Mouse (Mus musculus): ENCODE measurements at regions not wholly inside any gene's neighbourhood (a gene's known extent, or its start where the extent isn't known, plus 50 kb on each side); places are given as distances from the start of the nearest gene placed in this dataset.

GRCm38 (mm10) chr4:93793104-93793503, 457.8 kb upstream of the Tusc1 start:
- Histone ChIP-seq H3K4me3 (ENCODE audit: low read length) (no peak overlapping the region), H3K36me3 (ENCODE audit: insufficient read depth, low read length) (no peaks in the 10 kb centered on the region), H3K27ac (ENCODE audit: low read length) (no peak overlapping the region), H3K9ac (replicated peaks; ENCODE audit: low read length) (no peak overlapping the region), H3K4me2 (replicated peaks; ENCODE audit: low read depth, low read length) (no peak overlapping the region), H3K9me3 (ENCODE audit: low read length) (no peaks in the 10 kb centered on the region), H3K4me1 (ENCODE audit: insufficient read depth, low read length) (no peaks in the 10 kb centered on the region), H3K27me3 (ENCODE audit: insufficient read depth, low read length) (no peaks in the 10 kb centered on the region)
- ATAC-seq (ENCODE audit: low FRiP score, low TSS enrichment) = no peak
- 41% methylated on average over 1 of the region's 1 CpGs for WGBS

DNA sequence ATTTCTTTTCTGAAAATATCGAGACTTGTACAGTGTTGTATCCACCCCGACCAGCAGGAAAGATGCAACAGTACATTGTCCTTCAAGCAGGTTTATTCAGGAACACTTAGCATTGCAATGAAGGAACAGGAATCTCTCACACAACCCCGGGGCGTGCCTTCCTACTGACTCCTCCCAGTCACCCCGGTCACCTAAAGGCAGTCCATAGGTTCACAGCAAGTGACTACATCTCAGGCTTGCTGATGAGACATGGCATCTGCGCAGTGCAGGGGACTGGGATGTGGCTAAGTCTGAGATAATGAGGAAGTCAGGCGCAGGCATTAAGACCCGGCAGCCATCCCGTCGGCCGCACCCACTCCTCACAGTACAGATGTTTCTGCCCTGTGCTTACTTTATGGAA, 454.8 kb upstream of the Tusc1 start:
- Histone ChIP-seq H3K27ac (ENCODE audit: low read length) (no peak overlapping the region), H3K4me1 (ENCODE audit: insufficient read depth, low read length) (no peaks in the 10 kb centered on the region), H3K4me2 (replicated peaks; ENCODE audit: low read depth, low read length) (no peak overlapping the region), H3K9ac (replicated peaks; ENCODE audit: low read length) (no peak overlapping the region), H3K4me3 (ENCODE audit: low read length) (no peak overlapping the region), H3K9me3 (ENCODE audit: low read length) (no peaks in the 10 kb centered on the region), H3K27me3 (ENCODE audit: insufficient read depth, low read length) (no peaks in the 10 kb centered on the region), H3K36me3 (ENCODE audit: insufficient read depth, low read length) (no peaks in the 10 kb centered on the region)
- 80% methylated on average over 11 of the region's 11 CpGs for WGBS
- ATAC-seq (ENCODE audit: low FRiP score, low TSS enrichment) = no peak; the same call in 1 of the 2 replicates

DNA sequence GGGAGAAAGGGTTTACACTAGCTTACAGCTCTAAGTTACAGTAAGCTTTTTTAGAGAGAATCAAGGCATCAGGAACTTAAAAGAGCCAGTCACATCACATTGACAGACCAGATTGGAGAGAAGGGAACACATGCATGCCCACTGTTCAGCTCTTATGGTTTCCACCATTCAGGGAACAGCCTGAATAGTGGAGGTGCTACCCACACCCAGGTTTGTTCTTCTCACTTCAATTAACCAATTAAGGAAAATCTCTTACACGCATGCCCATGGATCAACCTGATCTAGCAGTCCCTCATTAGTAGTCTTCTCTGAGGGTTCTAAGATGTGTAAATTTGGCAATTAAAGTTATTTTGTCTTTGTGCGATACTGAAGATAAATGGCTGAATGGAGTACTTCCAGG, 419.2 kb upstream of the Tusc1 start:
- no peak overlapping the region for H3K4me3 ChIP-seq (ENCODE audit: low read length)
- H3K9ac ChIP-seq (replicated peaks; ENCODE audit: low read length) = no peak overlapping the region
- no peak for ATAC-seq (ENCODE audit: low FRiP score, low TSS enrichment)
- WGBS = 91% methylated on average over 2 of the region's 2 CpGs
- H3K27me3 ChIP-seq (ENCODE audit: insufficient read depth, low read length) = no peaks in the 10 kb centered on the region
- no peaks in the 10 kb centered on the region for H3K36me3 ChIP-seq (ENCODE audit: insufficient read depth, low read length)
- no peaks in the 10 kb centered on the region for H3K9me3 ChIP-seq (ENCODE audit: low read length)
- no peaks in the 10 kb centered on the region for H3K4me1 ChIP-seq (ENCODE audit: insufficient read depth, low read length)
- no peak overlapping the region for H3K4me2 ChIP-seq (replicated peaks; ENCODE audit: low read depth, low read length)
- H3K27ac ChIP-seq (ENCODE audit: low read length) = no peak overlapping the region

- Histone ChIP-seq H3K36me3 (ENCODE audit: insufficient read depth, low read length) (no peaks in the 10 kb centered on the region), H3K9ac (replicated peaks; ENCODE audit: low read length) (no peak overlapping the region), H3K4me3 (ENCODE audit: low read length) (no peak overlapping the region), H3K9me3 (ENCODE audit: low read length) (no peaks in the 10 kb centered on the region), H3K4me1 (ENCODE audit: insufficient read depth, low read length) (no peaks in the 10 kb centered on the region), H3K4me2 (replicated peaks; ENCODE audit: low read depth, low read length) (no peak overlapping the region), H3K27ac (ENCODE audit: low read length) (no peak overlapping the region), H3K27me3 (ENCODE audit: insufficient read depth, low read length) (no peaks in the 10 kb centered on the region)
- WGBS = 25% methylated on average over 2 of the region's 2 CpGs
- ATAC-seq (ENCODE audit: low FRiP score, low TSS enrichment) = no peak
These were observed 411.0 kb upstream of the Tusc1 start for GRCm38 (mm10) chr4:93746326-93746725.

DNA sequence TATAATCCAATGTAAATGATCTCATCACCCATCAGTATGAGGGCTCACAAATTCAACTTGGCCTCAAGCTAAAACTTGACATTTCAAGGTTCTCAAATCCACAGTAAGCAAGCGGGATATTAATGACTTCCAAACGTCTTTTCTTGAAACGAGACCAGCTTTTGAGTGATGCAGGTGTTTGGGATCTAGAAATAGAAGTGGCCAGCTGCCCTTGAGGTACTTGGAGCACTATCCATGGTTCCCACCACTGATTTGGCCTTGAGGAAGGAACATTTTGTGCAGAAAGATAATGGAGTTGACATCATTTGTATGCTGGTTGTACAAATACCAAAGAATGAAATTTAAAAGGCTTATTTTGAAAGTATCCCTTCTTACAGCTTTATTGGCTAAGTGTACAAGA, 378.4 kb upstream of the Tusc1 start:
- Histone ChIP-seq H3K4me1 (ENCODE audit: insufficient read depth, low read length) (no peaks in the 10 kb centered on the region), H3K27me3 (ENCODE audit: insufficient read depth, low read length) (no peaks in the 10 kb centered on the region), H3K9ac (replicated peaks; ENCODE audit: low read length) (no peak overlapping the region), H3K9me3 (ENCODE audit: low read length) (no peaks in the 10 kb centered on the region), H3K27ac (ENCODE audit: low read length) (no peak overlapping the region), H3K4me3 (ENCODE audit: low read length) (no peak overlapping the region), H3K4me2 (replicated peaks; ENCODE audit: low read depth, low read length) (no peak overlapping the region), H3K36me3 (ENCODE audit: insufficient read depth, low read length) (no peaks in the 10 kb centered on the region)
- no peak for ATAC-seq (ENCODE audit: low FRiP score, low TSS enrichment)
- 61% methylated on average over 3 of the region's 3 CpGs for WGBS

GRCm38 (mm10) chr4:93676403-93677039, 341.2 kb upstream of the Tusc1 start:
- Histone ChIP-seq H3K27ac (ENCODE audit: low read length) (no peak overlapping the region), H3K4me3 (ENCODE audit: low read length) (no peak overlapping the region), H3K9ac (replicated peaks; ENCODE audit: low read length) (no peak overlapping the region), H3K4me2 (replicated peaks; ENCODE audit: low read depth, low read length) (no peak overlapping the region), H3K4me1 (ENCODE audit: insufficient read depth, low read length) (no peaks in the 10 kb centered on the region), H3K27me3 (ENCODE audit: insufficient read depth, low read length) (no peaks in the 10 kb centered on the region), H3K9me3 (ENCODE audit: low read length) (no peaks in the 10 kb centered on the region), H3K36me3 (ENCODE audit: insufficient read depth, low read length) (no peaks in the 10 kb centered on the region)
- WGBS = 75% methylated on average over 8 of the region's 8 CpGs
- ATAC-seq (ENCODE audit: low FRiP score, low TSS enrichment) = no peak

DNA sequence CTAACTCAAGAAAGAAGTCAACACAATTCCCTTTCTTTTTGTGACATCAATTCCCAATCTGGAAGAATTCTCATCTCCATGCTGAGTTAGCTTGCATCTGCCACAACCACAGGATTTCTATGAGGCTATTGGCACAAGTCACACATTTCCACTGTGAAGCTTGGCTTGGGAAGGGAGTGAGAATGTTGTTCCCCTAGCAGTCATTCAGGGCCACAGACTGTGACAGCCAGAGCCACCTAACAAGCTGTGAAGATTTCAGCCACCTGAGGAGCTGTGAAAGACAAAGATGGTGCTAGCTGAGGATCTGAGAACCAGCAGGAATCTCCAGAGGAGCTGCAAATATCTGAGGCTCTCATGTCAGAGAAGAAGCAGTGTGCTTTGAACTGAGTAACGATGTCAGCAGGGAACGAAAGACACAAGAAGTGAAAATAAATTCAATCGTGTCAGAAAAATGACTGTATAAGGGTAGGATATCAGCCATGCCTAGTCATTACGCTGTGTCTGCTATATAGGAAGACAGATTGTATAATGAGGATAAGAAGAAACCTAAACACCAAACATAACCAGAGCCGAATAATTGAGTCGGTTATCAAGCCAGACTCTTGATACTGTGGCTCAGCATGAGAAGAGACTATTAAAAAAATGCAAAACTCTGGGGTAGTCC, 340.6 kb upstream of the Tusc1 start:
- WGBS = 83% methylated on average over 6 of the region's 6 CpGs
- Histone ChIP-seq H3K27ac (ENCODE audit: low read length) (no peak overlapping the region), H3K9ac (replicated peaks; ENCODE audit: low read length) (no peak overlapping the region), H3K36me3 (ENCODE audit: insufficient read depth, low read length) (no peaks in the 10 kb centered on the region), H3K4me1 (ENCODE audit: insufficient read depth, low read length) (no peaks in the 10 kb centered on the region), H3K27me3 (ENCODE audit: insufficient read depth, low read length) (no peaks in the 10 kb centered on the region), H3K4me2 (replicated peaks; ENCODE audit: low read depth, low read length) (no peak overlapping the region), H3K4me3 (ENCODE audit: low read length) (no peak overlapping the region), H3K9me3 (ENCODE audit: low read length) (no peaks in the 10 kb centered on the region)
- no peak for ATAC-seq (ENCODE audit: low FRiP score, low TSS enrichment)

DNA sequence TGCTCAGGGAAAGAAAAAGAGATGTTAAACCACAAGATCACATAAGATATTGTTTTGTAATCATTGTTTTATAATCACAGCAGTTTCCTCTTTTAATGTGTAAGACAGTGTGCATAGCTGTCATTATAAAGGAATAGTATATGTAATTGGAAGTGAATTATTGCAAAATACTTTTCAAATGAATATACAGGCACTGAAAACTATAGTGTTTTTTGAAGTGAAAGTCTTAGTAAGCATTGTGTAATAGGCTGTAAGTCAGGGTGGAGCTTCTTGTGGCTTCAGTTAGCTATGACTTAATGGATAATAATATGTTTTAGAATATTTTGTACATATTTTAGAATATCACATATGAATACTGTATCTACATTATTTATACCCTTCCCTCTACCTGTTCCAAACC, 333.7 kb upstream of the Tusc1 start:
- Histone ChIP-seq H3K9ac (replicated peaks; ENCODE audit: low read length) (no peak overlapping the region), H3K9me3 (ENCODE audit: low read length) (no peaks in the 10 kb centered on the region), H3K36me3 (ENCODE audit: insufficient read depth, low read length) (no peaks in the 10 kb centered on the region), H3K27ac (ENCODE audit: low read length) (no peak overlapping the region), H3K4me2 (replicated peaks; ENCODE audit: low read depth, low read length) (no peak overlapping the region), H3K27me3 (ENCODE audit: insufficient read depth, low read length) (no peaks in the 10 kb centered on the region), H3K4me1 (ENCODE audit: insufficient read depth, low read length) (no peaks in the 10 kb centered on the region), H3K4me3 (ENCODE audit: low read length) (no peak overlapping the region)
- ATAC-seq (ENCODE audit: low FRiP score, low TSS enrichment) = no peak

DNA sequence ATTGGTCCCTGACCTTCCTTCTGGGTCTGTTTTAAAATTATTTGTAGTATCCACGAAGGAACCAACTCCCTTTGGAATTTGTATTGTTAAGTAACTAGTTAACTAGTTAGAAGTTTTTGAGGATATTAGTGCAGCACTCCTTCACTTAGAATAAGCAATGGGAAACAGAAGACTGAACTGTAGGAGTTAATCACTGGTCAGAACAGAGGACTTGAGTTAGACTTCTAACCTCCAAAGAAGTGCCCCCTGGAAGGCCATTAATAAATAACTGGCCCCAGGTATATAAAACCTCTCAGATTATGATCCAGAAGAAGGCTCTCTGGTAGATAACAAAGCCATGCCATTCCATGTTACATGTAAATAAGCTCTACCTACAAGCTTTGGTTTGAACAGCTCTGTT, 329.0 kb upstream of the Tusc1 start:
- Histone ChIP-seq H3K36me3 (ENCODE audit: insufficient read depth, low read length) (no peaks in the 10 kb centered on the region), H3K4me1 (ENCODE audit: insufficient read depth, low read length) (no peaks in the 10 kb centered on the region), H3K4me2 (replicated peaks; ENCODE audit: low read depth, low read length) (no peak overlapping the region), H3K9me3 (ENCODE audit: low read length) (no peaks in the 10 kb centered on the region), H3K27me3 (ENCODE audit: insufficient read depth, low read length) (no peaks in the 10 kb centered on the region), H3K9ac (replicated peaks; ENCODE audit: low read length) (no peak overlapping the region), H3K4me3 (ENCODE audit: low read length) (no peak overlapping the region), H3K27ac (ENCODE audit: low read length) (no peak overlapping the region)
- 71% methylated on average over 1 of the region's 1 CpGs for WGBS
- ATAC-seq (ENCODE audit: low FRiP score, low TSS enrichment) = 0 out of 2 replicates have a peak, but pooled peaks have one; percentile 54

DNA sequence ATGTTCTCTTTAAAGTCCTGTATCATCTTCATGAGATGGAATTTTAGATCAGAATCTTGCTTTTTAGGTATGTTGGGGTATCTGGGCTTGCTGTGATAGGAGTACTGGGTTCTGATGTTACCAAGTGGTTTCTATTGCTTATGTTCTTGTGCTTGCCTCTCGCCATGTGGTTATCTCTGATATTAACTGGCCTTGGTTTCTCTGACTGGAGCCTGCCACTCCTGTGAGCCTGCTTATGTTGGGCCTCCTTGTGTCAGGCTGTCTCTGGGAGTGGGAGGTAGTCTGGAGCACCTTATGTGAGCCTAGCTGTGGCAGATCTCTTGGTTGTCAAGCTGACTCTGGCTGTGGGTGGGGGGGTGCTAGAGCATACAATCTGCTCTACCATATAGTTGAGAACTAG, 302.9 kb upstream of the Tusc1 start:
- H3K9me3 ChIP-seq (ENCODE audit: low read length) = no peaks in the 10 kb centered on the region
- H3K4me2 ChIP-seq (replicated peaks; ENCODE audit: low read depth, low read length) = no peak overlapping the region
- H3K36me3 ChIP-seq (ENCODE audit: insufficient read depth, low read length) = no peaks in the 10 kb centered on the region
- H3K27me3 ChIP-seq (ENCODE audit: insufficient read depth, low read length) = no peaks in the 10 kb centered on the region
- no peak for ATAC-seq (ENCODE audit: low FRiP score, low TSS enrichment)
- no peaks in the 10 kb centered on the region for H3K4me1 ChIP-seq (ENCODE audit: insufficient read depth, low read length)
- H3K4me3 ChIP-seq (ENCODE audit: low read length) = no peak overlapping the region
- no peak overlapping the region for H3K9ac ChIP-seq (replicated peaks; ENCODE audit: low read length)
- no peak overlapping the region for H3K27ac ChIP-seq (ENCODE audit: low read length)
- 95% methylated on average over 1 of the region's 1 CpGs for WGBS
